Mouse (Mus musculus): ENCODE data around the gene Rxrg. TPM values are rescaled to one million over a fixed set of nuclear protein-coding genes. Genes with fewer than 3 reads are reported as not detected.

Rxrg gene
- total RNA-seq (2014; rRNA removed) (4.9 and 5.1 TPM in 2 replicates), polyA plus RNA-seq (2012; rRNA removed) (9.2 and 12.0 TPM in 2 replicates)

DNA sequence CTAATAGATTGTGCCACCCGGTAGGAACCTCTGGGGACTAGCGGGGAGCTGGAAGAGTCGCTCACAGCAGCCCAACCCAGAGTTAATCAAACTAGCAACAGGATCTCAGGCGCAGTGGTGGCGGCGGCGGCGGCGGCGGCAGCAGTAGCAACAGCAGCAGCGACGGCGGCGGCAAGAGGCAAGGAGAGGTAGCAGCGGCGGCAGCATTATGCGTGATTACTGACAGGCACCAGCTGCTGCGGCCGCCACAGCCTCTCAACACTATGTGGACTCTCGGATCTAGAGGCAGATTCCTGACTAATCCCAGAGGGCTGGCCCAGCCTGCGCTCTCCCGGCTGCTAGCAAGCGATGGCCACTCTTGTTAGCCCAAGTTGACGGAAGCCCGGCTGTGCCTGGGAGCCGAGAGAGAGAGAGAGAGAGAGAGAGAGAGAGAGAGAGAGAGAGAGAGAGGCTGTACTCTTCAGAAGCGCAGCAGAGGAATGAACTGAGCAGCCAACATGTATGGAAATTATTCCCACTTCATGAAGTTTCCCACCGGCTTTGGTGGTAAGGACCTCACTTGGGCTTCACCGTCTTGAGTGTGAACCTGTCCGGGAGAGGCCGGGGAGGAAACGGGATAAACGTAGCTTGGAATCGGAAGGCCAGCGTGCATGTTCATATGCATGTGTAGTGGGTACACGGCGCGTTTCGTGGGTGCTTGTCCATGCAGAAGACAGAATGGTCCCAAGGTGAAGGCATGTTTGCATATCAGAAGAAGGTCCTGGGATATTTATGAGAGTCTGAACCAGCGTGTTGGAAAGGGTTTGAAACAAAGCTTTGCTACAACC, at the start of gene Rxrg:
TSS of gene Rxrg (plus strand) at position 130 of the 827 bp plus-strand sequence.
- Histone ChIP-seq H3K36me3 (ENCODE audit: control insufficient read depth, insufficient read depth, low read length) (no peaks in the 10 kb centered on the region), H3K27me3 (ENCODE audit: control insufficient read depth, insufficient read depth, low read length) (no peaks in the 10 kb centered on the region; the same call in none of the 2 replicates), H3K4me3 (ENCODE audit: insufficient read depth, low read depth, low read length) (peak within 1 kb of the TSS; percentile 4; the same call in 1 of the 2 replicates), H3K9ac (ENCODE audit: low read depth, low read length) (no peak within 1 kb of the TSS; the same call in 1 of the 2 replicates), H3K79me2 (ENCODE audit: control insufficient read depth, insufficient read depth, low read length) (no peaks in the 10 kb centered on the region), H3K4me1 (ENCODE audit: control insufficient read depth, insufficient read depth, low read length) (0 out of 2 replicates have a peak, but pooled peaks cover 4% of the 10 kb centered on the region), H3K27ac (replicated peaks; ENCODE audit: insufficient read depth, low read depth, low read length) (no peak within 1 kb of the TSS)
- DNase-seq (ENCODE audit: extremely low read depth, low read depth, low spot score), result peak; percentile 10
- TF ChIP-seq CTCF (IDR thresholded peaks at IDR 0.05; ENCODE audit: low read depth, low read length), result no peak
- no peak for TF ChIP-seq POLR2A (IDR thresholded peaks at IDR 0.05; ENCODE audit: extremely low read depth, insufficient read depth, low read length)
- 2% methylated on average over 40 of the region's 40 CpGs for whole genome bisulfite sequencing

DNA sequence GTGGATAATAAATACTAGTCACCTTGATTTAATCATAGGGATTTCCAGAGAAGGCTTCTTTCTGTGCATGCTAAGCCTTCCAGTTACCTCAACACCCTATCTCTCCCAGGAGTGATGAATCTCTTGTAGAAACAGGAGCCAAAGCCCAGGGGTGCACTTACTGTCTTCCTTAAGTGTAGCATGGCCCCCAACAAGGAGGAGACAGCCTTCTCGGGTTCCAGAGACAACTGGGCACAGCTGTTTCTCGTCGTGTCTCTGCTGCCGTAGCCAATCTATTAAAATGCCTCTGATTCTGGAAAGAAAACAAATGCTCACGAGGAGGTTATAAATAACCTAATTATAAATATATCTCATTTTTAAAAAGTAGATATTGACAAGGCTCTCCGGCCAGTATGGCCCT, 48.9 kb upstream of the Rxrg start:
- Histone ChIP-seq H3K4me1 (ENCODE audit: control insufficient read depth, insufficient read depth, low read length) (no peaks in the 10 kb centered on the region), H3K27me3 (ENCODE audit: control insufficient read depth, insufficient read depth, low read length) (no peaks in the 10 kb centered on the region), H3K27ac (replicated peaks; ENCODE audit: insufficient read depth, low read depth, low read length) (no peak overlapping the region), H3K36me3 (ENCODE audit: control insufficient read depth, insufficient read depth, low read length) (no peaks in the 10 kb centered on the region), H3K4me3 (ENCODE audit: insufficient read depth, low read depth, low read length) (no peak overlapping the region), H3K9ac (ENCODE audit: low read depth, low read length) (no peak overlapping the region), H3K79me2 (ENCODE audit: control insufficient read depth, insufficient read depth, low read length) (no peaks in the 10 kb centered on the region)
- 74% methylated on average over 6 of the region's 6 CpGs for WGBS
- no peak for DNase-seq (ENCODE audit: extremely low read depth, low read depth, low spot score)
- no peak for TF ChIP-seq POLR2A (IDR thresholded peaks at IDR 0.05; ENCODE audit: extremely low read depth, insufficient read depth, low read length)
- TF ChIP-seq CTCF (IDR thresholded peaks at IDR 0.05; ENCODE audit: low read depth, low read length), result no peak

DNA sequence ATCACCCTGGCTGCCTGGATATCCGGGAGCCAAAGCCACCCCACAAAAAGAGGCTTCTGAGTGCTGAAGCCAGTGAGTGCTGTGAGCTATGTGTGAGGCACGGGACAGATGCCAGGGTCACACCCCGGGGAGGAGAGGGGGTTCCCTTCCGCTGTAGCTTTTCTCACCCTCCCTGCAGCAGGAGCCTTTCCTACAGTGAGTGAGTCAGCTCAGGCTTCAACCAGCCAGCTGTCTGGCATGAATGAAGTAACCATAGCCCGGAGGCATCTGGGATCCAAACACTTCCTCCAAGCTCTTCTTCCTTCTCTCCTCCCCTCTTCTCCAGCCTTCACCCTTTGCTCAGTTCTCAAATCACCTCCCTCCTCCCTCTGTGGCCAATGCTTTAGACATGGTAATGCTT, 46.6 kb upstream of the Rxrg start:
- no peak overlapping the region for H3K9ac ChIP-seq (ENCODE audit: low read depth, low read length)
- no peaks in the 10 kb centered on the region for H3K79me2 ChIP-seq (ENCODE audit: control insufficient read depth, insufficient read depth, low read length)
- no peak overlapping the region for H3K4me3 ChIP-seq (ENCODE audit: insufficient read depth, low read depth, low read length)
- no peak for DNase-seq (ENCODE audit: extremely low read depth, low read depth, low spot score)
- no peaks in the 10 kb centered on the region for H3K36me3 ChIP-seq (ENCODE audit: control insufficient read depth, insufficient read depth, low read length)
- no peaks in the 10 kb centered on the region for H3K4me1 ChIP-seq (ENCODE audit: control insufficient read depth, insufficient read depth, low read length)
- no peaks in the 10 kb centered on the region for H3K27me3 ChIP-seq (ENCODE audit: control insufficient read depth, insufficient read depth, low read length)
- no peak overlapping the region for H3K27ac ChIP-seq (replicated peaks; ENCODE audit: insufficient read depth, low read depth, low read length)
- TF ChIP-seq CTCF (IDR thresholded peaks at IDR 0.05; ENCODE audit: low read depth, low read length), result no peak
- TF ChIP-seq POLR2A (IDR thresholded peaks at IDR 0.05; ENCODE audit: extremely low read depth, insufficient read depth, low read length), result no peak
- WGBS, result 29% methylated on average over 5 of the region's 5 CpGs

DNA sequence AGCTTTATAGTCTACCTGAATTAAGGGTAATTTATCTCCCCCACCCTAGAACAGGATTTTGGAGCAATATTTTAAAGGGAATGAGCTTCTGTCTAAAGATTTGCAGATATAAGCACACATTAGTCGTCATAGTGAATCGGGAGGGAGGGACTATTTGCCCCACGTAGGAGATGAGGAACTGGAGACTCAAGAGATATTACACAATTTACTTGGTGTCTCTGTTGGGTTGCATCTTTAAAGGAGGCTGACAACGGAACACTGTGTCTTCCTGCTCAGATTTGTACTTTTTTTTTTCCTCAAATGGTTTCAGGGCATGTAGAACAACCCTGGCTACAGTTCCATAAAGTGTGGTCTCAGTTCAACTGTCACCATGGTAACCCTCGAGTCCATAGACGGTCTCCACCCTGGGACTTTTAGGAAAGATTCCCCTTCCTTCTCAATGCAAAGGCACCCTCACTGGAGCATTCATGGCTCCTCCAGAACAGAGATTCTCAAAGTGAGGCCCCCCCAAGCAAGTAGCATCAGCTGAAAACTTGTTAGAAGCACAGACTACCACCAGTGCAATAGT, 44.1 kb upstream of the Rxrg start:
- H3K36me3 ChIP-seq (ENCODE audit: control insufficient read depth, insufficient read depth, low read length), result no peaks in the 10 kb centered on the region
- H3K27ac ChIP-seq (replicated peaks; ENCODE audit: insufficient read depth, low read depth, low read length), result no peak overlapping the region
- H3K4me3 ChIP-seq (ENCODE audit: insufficient read depth, low read depth, low read length), result no peak overlapping the region
- no peaks in the 10 kb centered on the region for H3K4me1 ChIP-seq (ENCODE audit: control insufficient read depth, insufficient read depth, low read length)
- 72% methylated on average over 6 of the region's 6 CpGs for WGBS
- H3K27me3 ChIP-seq (ENCODE audit: control insufficient read depth, insufficient read depth, low read length), result no peaks in the 10 kb centered on the region
- no peak for DNase-seq (ENCODE audit: extremely low read depth, low read depth, low spot score)
- H3K79me2 ChIP-seq (ENCODE audit: control insufficient read depth, insufficient read depth, low read length), result no peaks in the 10 kb centered on the region
- H3K9ac ChIP-seq (ENCODE audit: low read depth, low read length), result no peak overlapping the region
- TF ChIP-seq POLR2A (IDR thresholded peaks at IDR 0.05; ENCODE audit: extremely low read depth, insufficient read depth, low read length) (no peak), CTCF (IDR thresholded peaks at IDR 0.05; ENCODE audit: low read depth, low read length) (no peak)

DNA sequence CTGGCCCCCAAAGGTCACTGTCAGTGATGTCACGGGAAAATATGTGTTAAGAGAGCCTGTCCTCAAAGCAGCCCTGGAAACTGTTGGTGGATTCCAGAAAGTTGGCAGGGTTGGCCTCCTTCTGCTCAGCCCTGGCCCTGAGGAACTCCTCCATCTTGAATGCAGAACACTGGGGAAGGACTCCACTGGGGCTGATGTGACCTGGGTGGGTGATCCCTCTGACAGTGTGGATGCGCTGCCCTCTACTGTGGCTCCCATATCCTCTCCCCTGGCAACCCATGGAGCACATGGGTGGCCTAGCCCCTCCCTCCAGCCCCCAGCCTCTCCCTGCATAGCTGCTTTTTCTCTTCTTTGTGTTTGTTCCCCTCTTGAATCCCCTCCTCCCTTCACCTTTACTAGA, 31.6 kb upstream of the Rxrg start:
- Histone ChIP-seq H3K4me1 (ENCODE audit: control insufficient read depth, insufficient read depth, low read length) (no peaks in the 10 kb centered on the region), H3K4me3 (ENCODE audit: insufficient read depth, low read depth, low read length) (no peak overlapping the region), H3K36me3 (ENCODE audit: control insufficient read depth, insufficient read depth, low read length) (no peaks in the 10 kb centered on the region), H3K27ac (replicated peaks; ENCODE audit: insufficient read depth, low read depth, low read length) (no peak overlapping the region), H3K9ac (ENCODE audit: low read depth, low read length) (no peak overlapping the region), H3K79me2 (ENCODE audit: control insufficient read depth, insufficient read depth, low read length) (no peaks in the 10 kb centered on the region), H3K27me3 (ENCODE audit: control insufficient read depth, insufficient read depth, low read length) (no peaks in the 10 kb centered on the region)
- no peak for TF ChIP-seq POLR2A (IDR thresholded peaks at IDR 0.05; ENCODE audit: extremely low read depth, insufficient read depth, low read length)
- TF ChIP-seq CTCF (IDR thresholded peaks at IDR 0.05; ENCODE audit: low read depth, low read length), result no peak
- WGBS, result 75% methylated on average over 2 of the region's 2 CpGs
- DNase-seq (ENCODE audit: extremely low read depth, low read depth, low spot score), result no peak

DNA sequence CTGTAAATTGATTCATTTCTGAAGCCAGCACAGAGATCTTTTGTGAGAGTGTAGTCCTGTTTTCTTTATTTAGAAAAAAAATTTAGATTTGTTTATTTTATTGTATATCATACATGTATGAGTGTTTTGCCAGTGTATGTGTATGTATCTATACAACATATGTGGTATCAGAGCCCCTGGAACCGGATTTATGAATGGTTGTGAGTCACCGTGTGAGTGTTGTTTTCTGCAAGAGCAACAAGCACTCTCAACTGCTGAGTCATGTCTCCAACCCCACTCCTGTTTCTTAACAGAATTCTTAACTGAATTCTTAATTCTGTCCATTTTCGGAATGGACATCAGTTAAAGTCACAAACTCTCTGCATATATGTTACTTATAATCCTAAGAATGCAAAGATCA, 19.1 kb upstream of the Rxrg start:
- Histone ChIP-seq H3K36me3 (ENCODE audit: control insufficient read depth, insufficient read depth, low read length) (no peaks in the 10 kb centered on the region), H3K4me1 (ENCODE audit: control insufficient read depth, insufficient read depth, low read length) (no peaks in the 10 kb centered on the region), H3K9ac (ENCODE audit: low read depth, low read length) (no peak overlapping the region), H3K79me2 (ENCODE audit: control insufficient read depth, insufficient read depth, low read length) (no peaks in the 10 kb centered on the region), H3K27ac (replicated peaks; ENCODE audit: insufficient read depth, low read depth, low read length) (no peak overlapping the region), H3K27me3 (ENCODE audit: control insufficient read depth, insufficient read depth, low read length) (no peaks in the 10 kb centered on the region), H3K4me3 (ENCODE audit: insufficient read depth, low read depth, low read length) (no peak overlapping the region)
- TF ChIP-seq POLR2A (IDR thresholded peaks at IDR 0.05; ENCODE audit: extremely low read depth, insufficient read depth, low read length), result no peak
- TF ChIP-seq CTCF (IDR thresholded peaks at IDR 0.05; ENCODE audit: low read depth, low read length), result no peak
- DNase-seq (ENCODE audit: extremely low read depth, low read depth, low spot score), result no peak
- 71% methylated on average over 3 of the region's 3 CpGs for WGBS

Data from liver, adult 2 months (tissue).